Mouse (Mus musculus) common myeloid progenitor, adult 5-6 weeks (primary cell): ENCODE results near the gene Mex3d. TPM values are rescaled to one million over a fixed set of nuclear protein-coding genes. Genes with fewer than 3 reads are reported as not detected.
"Not testable (repeated sequence)": the region's sequence is repeated elsewhere in the genome, so short reads cannot be mapped to it uniquely, and the experiment has no call there.

Source experiments
- ATAC-seq: replicated peaks from 2 replicates; pipeline ENCODE4 v1.8.0; 2016; ENCODE audit warnings: low read depth, mild to moderate bottlenecking, moderate TSS enrichment, inconsistent platforms; ENCODE audit not compliant: poor library complexity, severe bottlenecking
- total RNA-seq: library from RNA; stranded (forward); fragments of 200-1000, 187-1606 nt; gene quantifications from 2 replicates; pipeline ENCODE4 v1.2.3, GENCODE M21; 2017

Gene Mex3d
- total RNA-seq, 1 experiment from 2014 or later: 9.5 TPM

- peak; percentile 43; the same call in 1 of the 2 replicates for ATAC-seq
These were observed 29.3 kb downstream of the Mex3d start for GRCm38 (mm10) chr10:80357994-80358639.

- ATAC-seq: no peak
These were observed 30.1 kb downstream of the Mex3d start for GRCm38 (mm10) chr10:80357336-80357735.

GRCm38 (mm10) chr10:80356737-80357136, 30.7 kb downstream of the Mex3d start:
- no peak for ATAC-seq

- ATAC-seq: no peak
These were observed 31.3 kb downstream of the Mex3d start, which contains the start of gene Plk5 for GRCm38 (mm10) chr10:80356001-80356682. TSS of gene Plk5 (plus strand) at chr10:80356459.

GRCm38 (mm10) chr10:80355431-80355830, 32.0 kb downstream of the Mex3d start:
- ATAC-seq: no peak

GRCm38 (mm10) chr10:80352727-80353126, 34.7 kb downstream of the Mex3d start:
- no peak for ATAC-seq

GRCm38 (mm10) chr10:80351896-80352295, 35.6 kb downstream of the Mex3d start:
- no peak for ATAC-seq

GRCm38 (mm10) chr10:80350292-80350691, 37.2 kb downstream of the Mex3d start:
- peak; percentile 90 for ATAC-seq

- ATAC-seq: no peak
These were observed 38.5 kb downstream of the Mex3d start for GRCm38 (mm10) chr10:80348981-80349380.

GRCm38 (mm10) chr10:80348244-80348781, 39.1 kb downstream of the Mex3d start, which contains the start of gene Adamtsl5:
TSS of gene Adamtsl5 (minus strand) at chr10:80348412.
- peak; percentile 37 for ATAC-seq

- no peak for ATAC-seq
These were observed 39.9 kb downstream of the Mex3d start for GRCm38 (mm10) chr10:80347514-80347967.

GRCm38 (mm10) chr10:80345929-80346328, 41.5 kb downstream of the Mex3d start:
- not testable (repeated sequence) for ATAC-seq

- no peak for ATAC-seq
These were observed 42.3 kb downstream of the Mex3d start for GRCm38 (mm10) chr10:80345122-80345521.

- peak; percentile 33 for ATAC-seq
These were observed 43.3 kb downstream of the Mex3d start for GRCm38 (mm10) chr10:80344131-80344661.

GRCm38 (mm10) chr10:80343425-80343895, 44.0 kb downstream of the Mex3d start:
- 0 out of 2 replicates have a peak, but pooled peaks have one; percentile 3 for ATAC-seq

GRCm38 (mm10) chr10:80342749-80343424, 44.6 kb downstream of the Mex3d start:
- peak; percentile 26 for ATAC-seq

- ATAC-seq: no peak
These were observed 45.1 kb downstream of the Mex3d start for GRCm38 (mm10) chr10:80342305-80342748.

GRCm38 (mm10) chr10:80341491-80342304, 45.8 kb downstream of the Mex3d start:
- no peak for ATAC-seq

- no peak for ATAC-seq
These were observed 46.4 kb downstream of the Mex3d start for GRCm38 (mm10) chr10:80341026-80341425.
